Mouse (Mus musculus) liver, embryonic 14.5 days (tissue): ENCODE measurements around the gene Robo1.

ENCODE experiments used
- CTCF ChIP-seq: IDR thresholded peaks from 2 replicates; pipeline ENCODE4 v1.5.1; 2016; ENCODE audit warnings: antibody characterized with exemption, low read depth, control low read depth
- EP300 ChIP-seq: IDR thresholded peaks from 2 replicates; pipeline ENCODE4 v1.6.1; 2016; ENCODE audit warnings: antibody characterized with exemption, low read depth

DNA sequence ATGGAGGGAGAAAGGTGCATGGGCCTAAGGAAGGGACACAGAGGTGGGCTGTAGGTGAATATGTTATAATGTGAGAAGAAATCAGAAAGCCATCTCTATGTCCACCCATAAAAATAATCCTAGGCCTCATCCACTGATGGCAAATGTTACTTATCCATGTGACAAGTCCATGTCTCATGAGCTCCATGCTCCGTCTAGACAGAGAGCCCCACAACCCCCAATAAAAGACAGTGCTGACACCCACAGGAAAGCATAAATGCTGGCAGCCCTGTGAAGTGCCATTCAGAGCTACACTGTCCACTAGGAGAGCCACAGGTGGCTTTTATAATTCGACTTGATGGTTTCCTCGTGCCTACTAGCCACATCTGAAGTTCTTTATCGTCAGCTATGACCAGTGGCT is 694.6 kb downstream of the Robo1 start:
- no peak for TF ChIP-seq CTCF
- TF ChIP-seq EP300 = no peak
